Mouse (Mus musculus): ENCODE data around the gene Arpc2.

Arpc2 gene

DNA sequence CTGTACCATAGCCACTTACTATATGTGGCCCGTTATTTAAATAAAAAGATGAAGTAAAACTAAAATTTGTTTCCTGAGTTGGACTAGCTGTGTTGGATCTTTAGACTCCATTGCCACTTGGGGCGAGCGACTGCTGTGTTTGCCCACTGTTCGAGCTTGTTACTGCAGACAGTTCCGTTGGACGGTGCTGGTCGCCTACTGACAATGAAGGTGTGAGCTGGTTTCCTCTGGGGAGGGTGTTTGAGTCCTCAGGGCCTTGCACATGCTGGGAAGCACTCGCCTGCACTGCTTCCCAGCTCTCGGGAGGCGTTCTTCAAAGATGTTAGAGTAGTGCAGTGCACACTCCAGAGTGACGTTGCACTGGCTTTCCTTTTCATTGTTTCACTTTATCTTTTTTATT lies 3.7 kb downstream of the Arpc2 start:
- no peak for DNase-seq

DNA sequence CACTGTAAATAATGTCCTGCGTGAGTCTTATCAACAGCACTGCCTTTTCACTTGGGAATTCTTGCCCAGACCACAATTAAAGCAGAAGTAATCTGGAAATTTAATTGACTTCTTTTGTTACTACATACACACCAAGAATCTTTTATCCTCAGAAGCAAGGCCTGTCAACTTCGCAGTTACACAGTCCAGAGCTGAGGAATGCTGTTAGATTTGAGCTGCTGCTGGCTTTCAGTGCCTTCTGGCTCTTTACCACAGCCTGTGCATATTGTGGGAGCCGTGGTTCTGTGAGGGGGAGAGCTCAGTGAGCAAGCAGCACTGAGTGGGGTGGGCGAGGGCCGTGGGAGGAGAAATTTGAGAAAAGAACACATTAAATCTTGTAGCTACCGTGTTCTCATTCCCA lies 4.4 kb downstream of the Arpc2 start:
- no peak for DNase-seq

DNA sequence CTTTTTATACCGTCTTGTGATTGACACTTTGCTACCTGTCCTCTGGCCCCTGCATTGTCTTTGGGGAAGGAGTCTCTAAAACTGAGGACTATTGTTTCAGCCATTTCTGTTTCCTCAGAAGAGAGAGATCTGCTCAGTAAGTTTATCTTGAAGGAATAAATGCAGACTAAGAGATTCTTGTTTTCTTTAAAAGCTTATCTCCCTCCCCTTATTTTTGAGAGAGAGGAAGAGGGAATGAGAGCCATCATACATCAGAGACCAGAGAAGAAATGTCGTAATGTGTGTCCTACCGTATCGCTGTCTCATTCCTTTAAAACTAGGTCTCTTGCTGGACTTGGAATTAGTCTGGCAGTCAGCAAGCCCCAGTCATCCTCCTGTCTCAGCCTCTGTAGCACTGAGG lies 4.9 kb downstream of the Arpc2 start:
- no peak for DNase-seq

DNA sequence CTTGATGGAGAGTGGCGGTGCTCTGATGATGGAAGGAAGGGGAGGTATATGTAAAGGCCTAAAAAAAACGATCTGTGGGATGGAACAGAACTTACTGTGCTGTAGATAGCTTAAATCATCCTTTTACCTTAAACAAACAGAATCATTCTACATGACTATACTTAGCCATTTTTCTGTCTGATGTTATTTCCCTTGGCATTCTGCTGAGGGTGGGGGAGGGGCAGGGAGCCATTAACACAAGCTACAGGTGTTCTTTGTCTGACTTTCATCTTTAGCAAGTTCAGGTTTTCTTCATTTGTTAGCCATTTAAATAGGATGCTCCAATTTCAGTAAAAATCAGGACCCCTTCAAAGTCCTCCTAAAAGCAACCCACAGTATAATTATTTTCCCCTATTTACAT lies 9.6 kb downstream of the Arpc2 start:
- no peak for DNase-seq

DNA sequence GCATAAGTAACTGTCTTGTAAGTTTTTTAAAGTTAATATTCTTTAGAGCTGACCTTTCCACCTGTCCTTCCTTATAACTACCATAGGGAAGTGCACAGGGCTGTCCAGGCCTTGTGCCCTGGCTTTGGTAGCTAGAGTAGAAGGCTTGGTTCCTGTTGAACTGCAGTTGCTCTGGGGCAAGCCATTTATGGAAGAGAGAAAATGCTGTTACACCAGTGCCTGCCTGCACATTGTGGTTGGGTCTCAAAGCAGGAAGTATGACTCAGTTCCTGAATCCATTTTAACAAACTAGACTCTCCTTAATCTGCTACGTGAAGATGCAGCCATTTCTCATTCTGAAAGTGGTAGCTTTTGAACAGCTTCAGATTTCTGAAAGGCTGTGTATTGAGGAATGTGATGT lies 12.9 kb downstream of the Arpc2 start:
- no peak for DNase-seq

DNA sequence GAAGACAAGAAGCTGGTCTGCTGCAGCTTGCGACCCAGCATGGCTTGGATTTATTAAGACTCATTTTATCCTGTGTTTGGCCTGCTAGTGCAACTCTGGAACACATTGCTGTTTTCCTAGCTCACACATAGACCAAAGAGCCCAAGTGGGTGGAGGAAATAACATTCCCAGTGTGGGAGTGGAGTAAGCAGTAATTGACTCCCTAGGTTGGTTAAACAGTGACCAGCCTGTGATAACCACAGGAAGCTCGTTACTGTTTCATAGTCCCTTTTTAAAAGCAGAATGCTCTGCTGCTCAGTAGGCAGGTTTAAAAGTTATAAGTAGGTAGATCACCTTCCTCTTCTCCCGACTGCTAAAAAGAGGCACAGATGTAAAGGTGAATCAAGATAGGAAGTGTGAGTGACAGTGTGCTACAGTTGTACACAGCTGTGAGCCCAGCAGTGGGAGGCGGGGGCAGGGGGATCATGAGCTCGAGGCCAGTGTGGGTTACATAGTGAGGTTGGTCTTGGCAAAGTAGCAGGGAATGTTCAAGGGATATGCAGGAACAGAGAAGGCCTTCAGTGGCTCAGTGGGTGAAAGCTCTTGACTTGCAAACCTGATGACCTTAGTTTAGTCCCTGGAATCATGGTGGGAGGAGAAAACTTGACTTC lies 13.6 kb downstream of the Arpc2 start:
- no peak for DNase-seq

DNA sequence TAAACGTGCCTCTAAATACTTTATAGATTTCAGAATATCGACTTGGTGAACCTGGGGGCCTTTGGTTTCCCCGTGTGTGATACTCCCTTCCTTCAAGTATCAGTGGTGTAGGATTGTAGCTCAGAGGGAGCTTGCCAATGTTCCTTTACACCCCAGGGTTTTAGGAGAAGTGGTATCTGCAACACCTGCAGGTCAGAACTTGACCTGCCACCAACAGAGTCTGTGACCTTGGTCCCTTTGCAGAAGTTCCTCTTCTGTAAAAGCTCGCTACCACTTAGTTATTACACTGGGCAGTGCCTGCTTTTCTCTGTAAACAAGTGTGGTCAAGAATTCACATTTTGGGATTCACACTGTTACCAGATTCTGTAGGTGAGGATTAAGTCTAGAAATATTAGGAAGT lies 14.2 kb downstream of the Arpc2 start:
- no peak for DNase-seq

DNA sequence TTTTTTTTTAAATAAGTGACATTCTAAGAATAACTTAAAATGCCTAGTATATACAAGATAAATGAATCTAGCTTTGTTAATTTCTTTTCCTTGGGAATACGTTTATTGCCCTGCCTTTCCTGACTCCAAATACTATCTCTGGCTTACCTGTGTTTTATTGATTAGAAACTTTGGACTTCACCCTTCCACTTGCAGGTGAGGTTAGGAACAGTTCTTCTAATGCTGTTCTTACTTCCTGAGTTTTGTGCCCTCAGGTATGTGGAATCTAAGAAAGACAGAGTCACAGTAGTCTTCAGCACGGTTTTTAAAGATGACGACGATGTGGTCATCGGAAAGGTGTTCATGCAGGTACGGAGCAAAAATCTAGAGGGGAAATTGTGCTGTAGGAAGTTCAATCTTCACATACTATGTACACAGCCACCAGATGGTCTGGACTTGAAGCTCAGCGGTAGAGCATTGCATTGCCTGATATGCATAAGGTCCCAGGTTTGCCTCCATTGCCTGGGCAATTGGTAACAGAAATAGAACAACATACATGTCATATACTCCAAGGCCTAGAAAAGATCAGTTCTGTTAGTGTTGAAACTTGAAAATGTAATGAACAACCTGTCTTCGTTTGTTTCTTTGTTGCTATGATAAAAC lies 19.9 kb downstream of the Arpc2 start:
- DNase-seq = no peak

DNA sequence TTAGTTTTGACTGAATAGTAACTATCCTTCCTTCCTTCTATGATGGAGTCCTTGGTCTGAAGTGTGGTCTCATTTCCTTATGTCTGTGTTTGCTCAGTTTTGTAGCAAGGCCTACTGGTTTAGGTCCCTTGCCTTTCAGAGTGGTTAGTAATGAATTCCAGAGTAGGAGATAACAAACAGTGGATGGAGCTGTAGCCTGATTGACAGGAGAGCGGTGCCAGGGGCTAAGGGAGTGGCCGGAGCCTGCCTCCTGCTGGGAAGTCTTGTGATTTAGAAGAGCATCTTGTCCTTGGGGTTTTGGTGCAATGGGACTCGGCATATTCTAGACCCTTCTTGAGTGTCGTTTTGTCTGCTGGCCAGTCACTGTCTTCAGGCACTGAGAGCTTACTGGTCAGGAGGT lies 20.9 kb downstream of the Arpc2 start:
- DNase-seq = no peak

DNA sequence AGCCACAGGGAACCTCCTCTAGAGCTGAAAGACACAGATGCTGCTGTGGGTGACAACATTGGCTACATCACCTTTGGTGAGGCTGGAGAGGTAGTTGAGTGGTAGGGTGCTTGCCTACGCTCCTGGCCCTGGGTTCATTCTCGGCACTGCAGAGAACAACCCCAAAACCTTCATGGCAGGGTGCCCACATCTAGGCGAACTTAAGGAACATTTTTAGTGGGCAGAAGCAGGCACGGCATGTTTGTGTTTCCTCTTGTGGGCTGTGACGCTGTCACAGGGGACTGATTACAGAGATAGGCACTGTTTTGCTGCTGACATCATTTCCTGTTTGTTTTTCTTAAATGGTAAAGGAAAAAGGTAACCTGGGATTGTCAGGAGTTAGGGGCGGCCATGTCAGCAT lies 26.6 kb downstream of the Arpc2 start:
- DNase-seq = no peak

DNA sequence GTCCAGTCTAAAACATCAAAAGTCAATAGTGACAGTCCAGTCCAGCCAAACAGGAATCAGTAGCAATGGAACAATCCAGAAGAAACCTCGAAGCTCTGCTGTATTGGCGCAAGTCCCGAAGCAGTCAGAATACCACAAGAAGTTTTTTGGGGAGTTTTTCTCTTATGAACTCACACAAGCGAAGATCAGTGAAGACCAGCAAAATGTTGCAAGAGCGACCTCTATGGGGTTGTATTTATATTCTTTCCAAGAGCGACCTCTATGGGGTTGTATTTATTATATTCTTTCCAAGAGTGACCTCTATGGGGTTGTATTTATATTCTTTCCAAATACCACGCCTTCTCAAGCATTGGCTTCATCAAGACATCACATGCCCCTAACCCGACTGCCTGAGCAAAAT lies 32.9 kb downstream of the Arpc2 start:
- DNase-seq = no peak

DNA sequence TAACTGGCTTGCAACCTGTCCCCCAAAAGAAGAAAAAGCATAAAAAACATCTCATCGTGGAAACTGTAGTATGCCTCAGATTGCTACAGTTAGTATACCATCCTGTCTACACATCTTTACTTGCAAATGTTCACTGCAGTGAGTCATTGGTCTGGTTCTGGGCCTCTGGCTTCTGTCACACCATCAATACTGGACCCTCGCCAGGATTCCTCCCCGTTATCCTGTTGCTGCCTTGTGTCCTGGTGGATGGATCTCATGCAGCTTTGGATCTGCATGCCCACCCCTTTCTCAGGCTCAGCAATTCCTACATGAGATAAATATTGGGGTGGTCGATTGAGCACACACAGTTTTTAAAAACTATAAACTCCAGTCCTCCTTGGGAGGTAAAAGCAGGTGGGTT lies 35.8 kb downstream of the Arpc2 start:
- no peak for DNase-seq

DNA sequence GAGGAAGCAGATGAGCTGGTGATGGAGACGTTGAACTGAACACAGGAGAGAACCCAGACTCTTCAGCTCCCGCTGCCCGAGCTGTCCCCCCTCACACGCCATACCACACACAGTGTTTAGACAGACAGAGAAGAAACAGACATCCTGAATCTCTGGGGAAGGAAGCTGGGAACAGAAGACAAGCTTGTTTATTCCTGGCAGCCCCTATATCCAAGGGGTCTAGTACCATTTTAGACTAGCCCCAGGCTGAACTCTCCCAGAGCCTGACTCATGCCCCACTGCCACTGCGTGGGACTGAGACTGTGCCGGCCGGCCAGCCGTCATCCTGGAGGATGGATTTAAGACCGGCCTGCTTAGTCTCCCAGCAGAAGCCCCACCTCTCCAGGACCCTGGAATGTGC lies 39.1 kb downstream of the Arpc2 start:
- peak; percentile 62 for DNase-seq

DNA sequence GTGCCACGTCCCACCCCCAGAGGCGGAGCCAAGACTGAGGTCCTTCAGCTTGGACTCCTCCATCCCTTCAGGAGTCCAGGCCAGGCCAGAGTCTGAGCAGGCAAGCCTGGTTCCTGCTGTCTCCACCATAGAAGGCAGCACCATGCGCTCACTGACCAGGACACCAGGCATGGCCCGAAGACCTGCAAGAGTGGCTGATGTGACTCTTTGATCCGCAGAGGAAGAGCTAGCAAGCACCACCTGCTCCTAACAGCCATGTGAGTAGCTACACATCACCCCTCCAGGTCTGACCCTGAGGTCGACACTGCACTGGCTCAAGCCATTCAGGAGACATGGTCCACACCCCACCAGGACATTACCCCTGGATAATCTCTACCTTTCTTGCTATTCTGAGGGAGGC lies 41.2 kb downstream of the Arpc2 start:
- no peak for DNase-seq

DNA sequence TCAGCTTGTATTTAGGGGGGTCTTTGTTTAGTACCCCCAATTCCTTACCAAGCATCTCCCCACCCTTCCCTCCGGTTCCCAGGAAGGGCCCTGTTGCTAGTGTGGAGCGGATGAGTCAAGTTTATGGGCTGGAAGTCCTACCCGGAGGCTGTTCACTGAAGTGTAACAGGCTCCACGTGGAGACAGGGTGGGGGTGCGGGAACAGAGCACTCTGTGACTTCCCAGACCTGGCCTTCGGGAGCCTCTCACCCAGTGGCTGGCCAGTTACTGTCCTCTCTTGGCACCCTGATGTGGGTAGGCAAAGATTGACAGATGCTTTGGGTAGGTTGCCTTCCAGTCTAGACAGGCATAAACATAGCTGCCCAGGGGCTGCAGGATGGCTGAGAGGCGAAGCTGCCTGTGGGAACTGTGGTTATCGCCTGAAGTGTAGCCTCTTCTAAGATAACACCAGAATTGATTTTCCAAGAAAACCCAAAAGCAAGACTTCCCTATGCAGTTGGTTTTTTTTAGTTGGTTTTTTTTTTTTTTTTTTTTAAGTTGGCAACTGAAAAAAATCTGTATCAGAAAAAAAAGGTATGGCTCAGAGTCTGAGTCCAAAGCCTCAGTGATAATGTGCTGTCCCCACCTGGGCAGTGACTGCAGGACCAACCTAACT lies 42.1 kb downstream of the Arpc2 start:
- DNase-seq = no peak

DNA sequence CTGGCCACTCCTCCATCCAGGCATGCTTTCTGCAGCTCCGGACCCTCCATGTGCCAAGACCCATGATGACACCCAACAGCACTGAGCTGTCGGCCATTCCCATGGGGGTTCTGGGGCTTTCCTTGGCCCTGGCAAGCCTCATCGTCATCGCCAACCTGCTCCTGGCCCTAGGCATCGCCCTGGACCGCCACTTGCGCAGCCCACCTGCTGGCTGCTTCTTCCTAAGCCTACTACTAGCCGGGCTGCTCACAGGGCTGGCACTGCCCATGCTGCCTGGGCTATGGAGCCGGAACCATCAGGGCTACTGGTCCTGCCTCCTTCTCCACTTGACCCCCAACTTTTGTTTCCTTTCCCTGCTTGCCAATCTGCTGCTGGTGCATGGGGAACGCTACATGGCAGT lies 42.7 kb downstream of the Arpc2 start, which contains the start of gene Gpbar1:
Gpbar1 (plus strand) TSS at position 13 of the 400 bp plus-strand sequence.
- DNase-seq = no peak

DNA sequence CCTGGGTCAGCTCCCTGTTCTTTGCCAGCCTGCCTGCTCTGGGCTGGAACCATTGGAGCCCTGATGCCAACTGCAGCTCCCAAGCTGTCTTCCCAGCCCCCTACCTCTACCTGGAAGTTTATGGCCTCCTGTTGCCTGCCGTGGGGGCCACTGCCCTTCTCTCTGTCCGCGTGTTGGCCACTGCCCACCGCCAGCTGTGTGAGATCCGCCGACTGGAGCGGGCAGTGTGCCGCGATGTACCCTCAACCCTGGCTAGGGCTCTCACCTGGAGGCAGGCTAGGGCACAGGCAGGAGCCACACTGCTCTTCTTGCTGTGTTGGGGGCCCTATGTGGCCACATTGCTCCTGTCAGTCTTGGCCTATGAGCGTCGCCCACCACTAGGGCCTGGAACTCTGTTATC lies 43.1 kb downstream of the Arpc2 start:
- no peak for DNase-seq

DNA sequence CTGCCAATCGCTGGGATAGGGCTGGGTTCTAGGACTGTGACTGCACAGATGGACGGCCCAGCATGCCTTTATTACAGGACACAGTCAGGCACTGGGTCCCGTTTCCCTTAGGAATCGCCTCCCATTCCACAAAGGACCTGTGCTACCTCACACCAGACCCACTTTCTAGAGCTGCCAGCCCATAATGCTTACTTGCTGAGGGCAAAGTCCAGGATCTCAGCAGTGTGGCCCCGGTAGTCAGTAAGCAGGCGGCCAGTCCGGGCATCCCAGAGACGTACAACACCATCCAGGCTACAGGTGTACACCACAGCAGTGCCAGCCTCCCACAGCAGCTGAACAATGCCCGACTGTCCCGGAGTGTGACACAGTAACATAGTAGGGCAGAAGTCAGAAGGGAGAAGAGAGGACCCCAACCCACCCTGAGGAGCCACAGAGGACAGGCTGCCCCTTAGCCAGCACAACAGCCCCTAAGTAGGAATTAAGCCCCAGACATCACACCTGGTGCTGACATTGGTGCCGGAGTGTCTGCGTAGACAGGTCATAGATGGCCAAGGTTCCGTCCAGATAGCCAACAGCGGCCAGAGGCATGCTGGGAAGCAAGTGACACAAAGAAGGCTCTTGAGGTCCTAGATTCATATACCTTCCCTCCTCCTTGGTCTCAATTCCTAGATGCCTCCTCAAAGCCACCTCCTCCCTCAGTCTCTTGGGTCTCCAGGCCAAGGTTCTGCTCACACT lies 44.9 kb downstream of the Arpc2 start:
- DNase-seq = no peak

DNA sequence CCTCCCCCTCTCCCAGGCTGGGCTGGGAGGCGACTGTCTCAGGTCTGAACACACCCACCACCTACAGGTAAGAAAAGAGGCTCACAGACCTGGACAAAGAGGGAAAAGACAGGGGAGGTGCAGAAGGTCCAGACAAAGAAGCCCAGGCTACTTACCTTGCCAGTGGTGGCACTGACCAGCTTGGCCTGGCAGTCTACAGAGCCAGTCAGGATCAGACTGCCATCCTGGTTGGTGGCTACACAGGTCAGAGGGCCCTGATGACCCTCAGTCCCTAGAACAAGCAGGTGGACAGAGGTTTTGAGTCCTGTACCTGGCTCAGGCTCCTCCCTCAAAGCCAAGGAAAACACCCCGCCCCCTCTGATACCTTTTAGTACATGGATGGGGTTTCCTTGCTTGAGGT lies 45.5 kb downstream of the Arpc2 start:
- DNase-seq = no peak

DNA sequence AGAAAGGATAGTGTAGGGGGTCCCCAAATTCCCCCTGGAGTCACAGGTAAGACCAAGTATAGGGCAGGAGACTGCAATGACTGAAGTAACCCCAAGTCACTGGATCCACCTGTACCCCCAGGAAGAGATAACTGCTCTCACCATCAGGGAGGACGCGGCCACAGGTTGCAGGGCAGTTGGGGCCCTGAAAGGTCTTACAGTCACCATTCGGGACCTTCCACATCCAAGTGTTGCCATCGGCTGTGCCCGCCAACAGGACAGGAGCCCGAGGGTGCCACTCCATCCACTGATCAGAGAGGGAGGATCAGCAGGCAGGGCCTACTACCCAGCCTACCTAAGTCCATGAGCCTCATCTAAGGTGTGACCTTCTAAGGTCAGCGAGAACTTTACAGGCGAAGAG lies 46.0 kb downstream of the Arpc2 start:
- no peak for DNase-seq

DNA sequence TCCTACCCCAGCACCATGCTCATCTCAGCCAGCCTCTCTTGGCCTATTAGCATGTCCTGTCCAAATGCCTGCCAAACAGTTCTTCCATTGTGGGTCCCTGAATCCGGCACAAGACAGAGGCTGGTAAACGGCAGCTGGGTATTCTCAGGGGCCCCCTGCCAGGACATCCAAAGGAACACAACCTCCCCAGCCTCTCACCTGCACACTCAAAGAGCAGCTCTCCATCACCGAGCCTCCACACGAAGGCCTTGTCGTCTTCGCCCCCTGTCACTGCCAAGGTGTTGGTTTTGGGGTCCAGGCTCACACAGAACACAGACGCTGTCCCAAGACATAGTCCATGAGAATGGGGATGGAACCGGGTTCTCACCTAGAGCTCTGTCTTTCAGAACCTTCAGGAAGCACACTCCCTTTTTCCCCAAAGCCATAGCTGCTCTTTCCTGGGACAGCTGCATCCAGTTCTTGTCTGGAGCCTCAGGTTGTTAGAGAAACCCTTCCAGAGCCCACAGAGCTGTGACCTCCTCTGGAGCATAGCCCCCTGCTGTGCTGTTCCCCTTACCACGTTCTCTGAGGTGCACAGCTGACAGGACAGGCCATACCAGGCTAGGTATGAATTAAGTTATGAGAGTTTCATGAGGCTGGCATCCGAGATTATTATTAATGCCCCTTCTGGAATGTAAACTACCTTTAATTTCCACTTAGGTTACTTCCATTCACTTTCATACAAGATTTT lies 47.2 kb downstream of the Arpc2 start:
- DNase-seq = no peak

DNA sequence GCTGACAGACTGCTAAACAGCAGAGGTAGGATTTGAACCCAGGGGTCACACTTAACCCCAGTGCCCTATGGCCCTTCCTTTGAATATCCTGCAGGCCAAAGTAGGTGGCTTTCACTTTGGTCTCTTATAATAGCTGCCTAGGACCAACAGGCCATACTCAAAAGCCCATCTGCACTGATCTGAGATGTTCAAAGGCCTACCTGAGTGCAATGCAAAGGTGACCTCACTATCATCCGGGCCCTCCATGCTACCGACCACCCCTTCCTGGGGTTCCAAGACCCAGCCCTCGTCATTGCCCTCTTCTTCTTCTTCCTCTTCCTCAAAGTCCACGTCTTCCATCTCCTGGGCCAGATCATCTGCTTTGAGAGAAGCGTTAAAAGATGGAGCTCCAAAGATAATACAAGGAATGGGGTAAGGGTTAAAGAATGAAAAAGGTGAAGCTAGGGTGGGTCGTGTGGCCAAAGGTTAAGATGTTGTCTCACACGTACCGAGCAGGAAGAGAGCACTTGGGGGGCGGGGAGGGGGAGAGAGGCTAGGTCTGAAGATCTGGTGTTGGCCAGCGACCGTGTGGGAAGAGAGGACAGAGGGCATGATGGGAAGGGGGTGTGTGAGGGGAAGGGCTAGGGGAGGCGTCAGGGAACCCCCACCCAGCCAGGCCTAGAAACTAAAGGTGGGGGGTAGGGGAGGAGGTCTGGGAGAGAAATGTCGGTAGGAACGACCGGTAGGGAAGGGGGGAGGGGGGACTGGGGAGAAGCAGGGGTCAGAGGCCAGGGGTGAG lies 48.0 kb downstream of the Arpc2 start:
- DNase-seq = peak; percentile 74
